Mouse (Mus musculus) macrophage (primary cell): Measurements from ENCODE around the gene Lrrc59. TPM values are rescaled to one million over a fixed set of nuclear protein-coding genes. Genes with fewer than 3 reads are reported as not detected.

Experiments used
- polyA plus RNA-seq: library from polyadenylated mRNA; stranded (reverse); fragments of 250-400 nt; gene quantifications from 3 replicates; pipeline ENCODE4 v1.2.4, GENCODE M21; 2018; ENCODE audit warnings: inconsistent platforms

The Lrrc59 gene
- polyA plus RNA-seq, 1 experiment from 2014 or later: 108 TPM

Other genes starting within 250 kb of the Lrrc59 start
- 91.2 to 119 TPM (median 103 TPM) in 3 replicates for gene Abcc3, start 236.8 kb upstream of the Lrrc59 start, polyA plus RNA-seq
- not detected in 3 replicates for gene Cacna1g, start 155.6 kb upstream of the Lrrc59 start, polyA plus RNA-seq
- gene Spata20, start 143.6 kb upstream of the Lrrc59 start, polyA plus RNA-seq: not detected in 3 replicates
- gene Epn3, start 129.8 kb upstream of the Lrrc59 start, polyA plus RNA-seq: not detected in 3 replicates
- 0.11 to 0.23 TPM in 2 of 3 replicates, not detected in the other for gene Mycbpap, start 108.0 kb upstream of the Lrrc59 start, polyA plus RNA-seq
- gene Rsad1, start 80.5 kb upstream of the Lrrc59 start, polyA plus RNA-seq: 2.5 to 4.1 TPM (median 3.0 TPM) in 3 replicates
- gene Chad, start 64.7 kb upstream of the Lrrc59 start, polyA plus RNA-seq: not detected in 3 replicates
- gene Acsf2, start 27.9 kb upstream of the Lrrc59 start, polyA plus RNA-seq: 8.6 to 26.2 TPM (median 15.8 TPM) in 3 replicates
- gene Mrpl27, start 24.0 kb downstream of the Lrrc59 start, polyA plus RNA-seq: 67.1 to 97.3 TPM (median 81.8 TPM) in 3 replicates
- gene Eme1, start 24.2 kb downstream of the Lrrc59 start, polyA plus RNA-seq: 0.60 to 4.3 TPM (median 1.5 TPM) in 3 replicates
- 65.3 to 164 TPM (median 81.4 TPM) in 3 replicates for gene Xylt2, start 47.7 kb downstream of the Lrrc59 start, polyA plus RNA-seq
- 0.30 TPM in 1 of 3 replicates, not detected in the others for gene Gm11541, start 74.7 kb downstream of the Lrrc59 start, polyA plus RNA-seq
- gene Cdc34b, start 112.0 kb downstream of the Lrrc59 start, polyA plus RNA-seq: not detected in 3 replicates
- not detected in 3 replicates for gene Tmem92, start 152.9 kb downstream of the Lrrc59 start, polyA plus RNA-seq